ENCODE assay signal across 23 mouse cellular contexts in the genomic region with DNA sequence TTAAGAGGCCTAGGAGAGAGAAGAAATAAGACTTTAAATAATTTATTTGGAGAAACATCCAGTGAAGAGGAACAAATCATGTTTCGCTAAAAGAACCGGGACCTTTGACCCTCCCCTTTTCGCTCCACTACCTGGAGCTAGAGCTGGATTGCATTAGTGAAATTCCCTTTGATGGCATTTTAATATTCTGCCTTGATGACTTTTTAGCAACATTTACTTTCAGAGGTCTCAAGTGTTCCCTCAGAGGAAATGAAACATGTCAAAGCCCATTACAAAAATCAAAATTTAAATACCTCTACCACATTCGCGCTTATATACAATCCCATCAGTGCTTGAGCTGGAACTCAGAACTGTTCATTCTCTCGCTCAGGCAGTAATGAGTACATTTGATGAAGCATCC.
"Had no signal": no experiment of that assay in that cellular context is flagged by ENCODE, and none has a peak within 500 bp of the region (broad histone marks: within the 10 kb centered on the region; RNA-seq: fewer than 3 reads in every experiment).

No protein-coding gene starts in this region.

- H3K9me3 ChIP-seq: kidney, embryonic 15.5 days; limb, embryonic 13.5 days; liver, embryonic 12.5 days; liver, embryonic 15.5 days; lung, embryonic 15.5 days; midbrain, embryonic 12.5 days; midbrain, embryonic 15.5 days; neural tube, embryonic 13.5 days had no signal

- DNase-seq: kidney, adult 18-20 months; layer of hippocampus, adult 9-11 months; liver; lung, adult 18-20 months; lung, postnatal 14 days; lung, postnatal 4 days; right cerebral cortex, adult 18-20 months; right cerebral cortex, postnatal 14 days; right cerebral cortex, postnatal 4 days; thymus, adult 2 months; thymus, postnatal 14 days; thymus, postnatal 4 days had no signal

- H3K4me2 ChIP-seq: kidney, embryonic 15.5 days; limb, embryonic 13.5 days; liver, embryonic 12.5 days; liver, embryonic 15.5 days; lung, embryonic 15.5 days; midbrain, embryonic 12.5 days; midbrain, embryonic 15.5 days; neural tube, embryonic 13.5 days had no signal

- H3K27ac ChIP-seq: kidney, embryonic 15.5 days; layer of hippocampus, adult 2 months; limb, embryonic 13.5 days; liver, embryonic 12.5 days; liver, embryonic 15.5 days; lung, embryonic 15.5 days; midbrain, embryonic 12.5 days; midbrain, embryonic 15.5 days; neural tube, embryonic 13.5 days; stomach, postnatal 0 days had no signal

- H3K27me3 ChIP-seq: kidney, embryonic 15.5 days; limb, embryonic 13.5 days; liver, embryonic 12.5 days; liver, embryonic 15.5 days; lung, embryonic 15.5 days; midbrain, embryonic 12.5 days; midbrain, embryonic 15.5 days; neural tube, embryonic 13.5 days had no signal

- H3K36me3 ChIP-seq: kidney, embryonic 15.5 days; limb, embryonic 13.5 days; liver, embryonic 12.5 days; liver, embryonic 15.5 days; lung, embryonic 15.5 days; midbrain, embryonic 12.5 days; midbrain, embryonic 15.5 days; neural tube, embryonic 13.5 days had no signal

- H3K4me3 ChIP-seq: kidney, embryonic 15.5 days; layer of hippocampus, adult 2 months; limb, embryonic 13.5 days; liver, embryonic 12.5 days; liver, embryonic 15.5 days; lung, embryonic 15.5 days; midbrain, embryonic 12.5 days; midbrain, embryonic 15.5 days; neural tube, embryonic 13.5 days had no signal

- H3K4me1 ChIP-seq: limb, embryonic 13.5 days; liver, embryonic 12.5 days; liver, embryonic 15.5 days; lung, embryonic 15.5 days; midbrain, embryonic 12.5 days; midbrain, embryonic 15.5 days; neural tube, embryonic 13.5 days had no signal

- ATAC-seq: intestine, embryonic 16.5 days; liver, embryonic 12.5 days; midbrain, embryonic 15.5 days had no signal

- H3K9ac ChIP-seq: kidney, embryonic 15.5 days; limb, embryonic 13.5 days; liver, embryonic 12.5 days; liver, embryonic 15.5 days; lung, embryonic 15.5 days; midbrain, embryonic 12.5 days; midbrain, embryonic 15.5 days; neural tube, embryonic 13.5 days had no signal
